In genomic region chr16:57398387-57399214, GRCm38 (mm10) we compare ENCODE assay signal across 8 mouse cellular contexts. TPM values are rescaled to one million over a fixed set of nuclear protein-coding genes. Genes with fewer than 3 reads are reported as not detected.
DNase-seq lines count a peak whose midpoint lies in the region; ATAC-seq and TF ChIP-seq lines count a peak whose summit lies in the region.

No protein-coding gene starts in this region.

- no peaks in the 10 kb centered on the region for H3K9me3 ChIP-seq in hindbrain, postnatal 0 days (ENCODE audit: low read length)

- no peak overlapping the region for H3K4me3 ChIP-seq in hindbrain, postnatal 0 days (ENCODE audit: low read length)

- ATAC-seq in frontal cortex, adult (ENCODE audit: low TSS enrichment) = peak; percentile 81
- peak; percentile 43 for ATAC-seq in hindbrain, postnatal 0 days
- peak; percentile 84 for ATAC-seq in megakaryocyte-erythroid progenitor cell, adult 5-6 weeks (replicated peaks; ENCODE audit: low FRiP score, low TSS enrichment, poor library complexity, severe bottlenecking)
- ATAC-seq in activated CD4-positive, CD25-positive, alpha-beta regulatory T cell, adult 4 months = no peak

- no peak overlapping the region for H3K4me2 ChIP-seq in hindbrain, postnatal 0 days (ENCODE audit: low read depth, low read length)

- DNase-seq in MN1 (ENCODE audit: low spot score) = peak; percentile 50
- peak; percentile 9 for DNase-seq in cerebellum, adult 11-12 months
- peak; percentile 89 for DNase-seq in hindbrain, postnatal 0 days (ENCODE audit: low spot score)
- peak; percentile 35 to 64 for DNase-seq in layer of hippocampus, postnatal 36 days
- peak; percentile 48 for DNase-seq in right cerebral cortex, postnatal 25 days

- no peak overlapping the region for H3K9ac ChIP-seq in hindbrain, postnatal 0 days (replicated peaks; ENCODE audit: low read length)

- peak; percentile 87 for TF ChIP-seq CTCF in hindbrain, postnatal 0 days (IDR thresholded peaks at IDR 0.05; ENCODE audit: low read depth)

- no peak overlapping the region for H3K27ac ChIP-seq in hindbrain, postnatal 0 days

- H3K4me1 ChIP-seq in hindbrain, postnatal 0 days (ENCODE audit: insufficient read depth, low read length) = no peaks in the 10 kb centered on the region

- 62% methylated on average over 18 of the region's 18 CpGs for WGBS in hindbrain, postnatal 0 days

- H3K27me3 ChIP-seq in hindbrain, postnatal 0 days (ENCODE audit: insufficient read depth, low read length) = no peaks in the 10 kb centered on the region

- no peaks in the 10 kb centered on the region for H3K36me3 ChIP-seq in hindbrain, postnatal 0 days (ENCODE audit: insufficient read depth, low read length)

RNA-seq across cellular contexts. Expression of gene Filip1l, which starts 45.7 kb away (rescaled TPM):
- 0.86 and 1.0 TPM in 2 replicates for total RNA-seq in hindbrain, postnatal 0 days (2014; rRNA removed)
- polyA plus RNA-seq in hindbrain, postnatal 0 days (2015; fragmentation: Nextera tagmentation; extraction: Ambion mirVana) = 1.8 and 2.1 TPM in 2 replicates
- 1 to 10 TPM; 2.9 to 4.0 TPM for total RNA-seq in layer of hippocampus, postnatal 36 days (2021)
- 0.52 and 2.0 TPM in 2 replicates for total RNA-seq in megakaryocyte-erythroid progenitor cell, adult 5-6 weeks (2014; fragmentation: Nextera tagmentation)
- total RNA-seq in megakaryocyte-erythroid progenitor cell, adult 5-6 weeks (2017) = 0.30 and 0.89 TPM in 2 replicates
- 10 to 100 TPM; 14.0 to 14.3 TPM for polyA plus RNA-seq in activated CD4-positive, CD25-positive, alpha-beta regulatory T cell, adult 4 months (2017; shearing (Covaris generic))

Comparison
In these comparisons a context has a peak if more than half of its experiments do, and no peak if none do; other contexts are left out.
1. DNase-seq: peak in every context shown above with its lines; median percentile 89 in hindbrain, postnatal 0 days; 50 in MN1; 50 in layer of hippocampus, postnatal 36 days; 48 in right cerebral cortex, postnatal 25 days; 9 in cerebellum, adult 11-12 months.